Mouse (Mus musculus) embryo, embryonic 10 days (tissue): ENCODE results near the gene Samd10.
A peak's percentile ranks its signal among the peaks of the same experiment; 100 is the strongest.

ENCODE experiments used
- DNase-seq: peaks from one replicate; pipeline ENCODE4 v3.0.0-alpha.2; 2015; ENCODE audit warnings: low spot score

Samd10 gene

GRCm38 (mm10) chr2:181592231-181593041 is 6.6 kb downstream of the Samd10 start, which contains the start of gene Zfp512b:
Gene Zfp512b (minus strand): TSS chr2:181592803.
- peak; percentile 67 for DNase-seq

GRCm38 (mm10) chr2:181591528-181592085 is 7.4 kb downstream of the Samd10 start, which contains the start of gene Prpf6:
Gene Prpf6 (plus strand): TSS chr2:181591868.
- no peak for DNase-seq

- DNase-seq = no peak
Measured at GRCm38 (mm10) chr2:181590471-181590870, 8.5 kb downstream of the Samd10 start.

GRCm38 (mm10) chr2:181589732-181590105 is 9.3 kb downstream of the Samd10 start:
- no peak for DNase-seq

- no peak for DNase-seq
Measured at GRCm38 (mm10) chr2:181589011-181589731, 9.8 kb downstream of the Samd10 start.

- no peak for DNase-seq
Measured at GRCm38 (mm10) chr2:181588229-181588780, 10.7 kb downstream of the Samd10 start.

- DNase-seq = no peak
Measured at GRCm38 (mm10) chr2:181587796-181588195, 11.2 kb downstream of the Samd10 start.

- no peak for DNase-seq
Measured at GRCm38 (mm10) chr2:181586124-181586523, 12.9 kb downstream of the Samd10 start.

- DNase-seq = no peak
Measured at GRCm38 (mm10) chr2:181585506-181585905, 13.5 kb downstream of the Samd10 start.

- no peak for DNase-seq
Measured at GRCm38 (mm10) chr2:181584411-181584942, 14.5 kb downstream of the Samd10 start, which contains the start of gene Uckl1. Gene Uckl1 (minus strand): TSS chr2:181584892.

GRCm38 (mm10) chr2:181583460-181584257 is 15.4 kb downstream of the Samd10 start:
- DNase-seq = no peak

GRCm38 (mm10) chr2:181582939-181583338 is 16.1 kb downstream of the Samd10 start:
- no peak for DNase-seq

GRCm38 (mm10) chr2:181582358-181582757 is 16.7 kb downstream of the Samd10 start:
- no peak for DNase-seq

GRCm38 (mm10) chr2:181581402-181582120 is 17.5 kb downstream of the Samd10 start:
- peak; percentile 92 for DNase-seq

GRCm38 (mm10) chr2:181581016-181581401 is 18.0 kb downstream of the Samd10 start:
- peak; percentile 97 for DNase-seq

GRCm38 (mm10) chr2:181580131-181580772 is 18.8 kb downstream of the Samd10 start:
- DNase-seq = no peak

GRCm38 (mm10) chr2:181579681-181580080 is 19.3 kb downstream of the Samd10 start:
- DNase-seq = no peak

GRCm38 (mm10) chr2:181578790-181579618 is 20.0 kb downstream of the Samd10 start:
- no peak for DNase-seq

- DNase-seq = no peak
Measured at GRCm38 (mm10) chr2:181577981-181578581, 20.9 kb downstream of the Samd10 start.
